Mouse (Mus musculus) testis, postnatal 14 days (tissue): ENCODE data around the gene Hnrnph1.
"Not testable (repeated sequence)": the region's sequence is repeated elsewhere in the genome, so short reads cannot be mapped to it uniquely, and the experiment has no call there.

ENCODE experiments used
- DNase-seq: peaks from one replicate; pipeline ENCODE4 v3.0.0; 2021; ENCODE audit warnings: low spot score

Gene Hnrnph1

DNA sequence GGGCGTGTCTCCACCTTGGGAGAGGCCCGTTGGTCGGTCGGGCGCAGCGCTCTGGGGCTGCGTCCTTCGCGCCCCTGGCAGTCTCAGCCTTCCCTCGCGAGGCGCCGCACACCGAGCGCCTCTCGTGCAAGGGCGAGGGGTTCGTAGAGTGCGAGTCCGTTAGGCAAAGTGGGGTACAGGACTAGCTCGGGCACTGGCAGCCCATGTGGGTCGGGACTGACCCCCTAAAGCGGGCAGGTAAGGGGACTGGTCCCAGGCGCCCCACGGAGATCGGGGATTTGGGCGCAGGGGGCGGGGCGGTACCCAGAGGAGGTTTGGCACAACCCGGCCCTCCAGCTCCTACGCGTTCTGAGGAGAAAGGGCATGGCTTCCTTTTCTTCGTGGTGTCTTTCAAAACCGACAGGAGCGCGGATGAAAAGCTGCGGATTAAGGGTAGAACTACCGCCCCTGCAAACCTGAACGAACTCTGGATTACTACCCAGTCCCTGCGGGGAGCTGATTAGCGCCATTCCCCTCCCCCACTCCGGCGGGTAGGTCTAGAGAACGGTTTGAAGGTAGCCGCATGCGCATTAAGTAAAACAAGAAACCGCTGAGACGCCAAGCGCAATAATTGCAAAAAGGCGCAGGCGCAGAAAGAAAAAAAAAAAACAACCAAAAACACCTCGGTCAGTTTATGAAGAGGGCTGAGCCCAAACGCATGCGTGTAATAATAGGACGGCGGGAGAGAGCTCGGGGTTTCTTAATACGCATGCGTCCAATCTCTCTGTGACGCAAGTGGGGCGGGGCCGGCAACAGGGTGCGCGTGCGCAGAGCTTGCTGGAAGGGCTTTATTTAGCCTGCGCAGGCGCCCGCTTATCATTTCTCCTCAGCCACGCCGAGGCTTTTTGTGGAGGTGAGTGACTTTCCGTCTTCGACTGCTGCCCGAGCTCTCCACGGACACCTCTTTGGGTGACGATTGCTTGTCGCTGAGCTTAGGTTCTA lies at the start of gene Hnrnph1:
Hnrnph1 (plus strand) TSS at position 80 of the 981 bp plus-strand sequence.
- DNase-seq, result peak; percentile 98

- DNase-seq, result no peak
Measured at GRCm38 (mm10) chr11:50328075-50328625, 48.6 kb upstream of the Hnrnph1 start.

DNA sequence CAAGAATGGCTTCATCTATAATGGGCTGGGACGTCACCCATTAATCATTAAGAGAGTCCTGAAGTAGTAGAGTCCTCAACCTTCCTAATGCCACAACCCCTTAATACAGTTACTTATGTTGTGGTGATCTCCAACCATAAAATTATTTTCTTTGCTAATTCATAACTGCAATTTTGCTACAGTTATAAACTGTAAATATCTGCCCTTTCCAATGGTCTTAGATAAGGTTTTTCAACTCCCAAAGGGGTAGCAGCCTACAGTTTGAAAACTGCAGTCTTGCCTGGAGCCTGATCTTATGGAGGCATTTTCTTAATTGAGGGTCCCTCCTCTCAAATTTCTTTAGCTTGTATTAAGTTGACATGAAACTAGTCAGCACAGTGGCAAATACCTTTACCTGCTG lies 47.4 kb upstream of the Hnrnph1 start:
- DNase-seq, result no peak

DNA sequence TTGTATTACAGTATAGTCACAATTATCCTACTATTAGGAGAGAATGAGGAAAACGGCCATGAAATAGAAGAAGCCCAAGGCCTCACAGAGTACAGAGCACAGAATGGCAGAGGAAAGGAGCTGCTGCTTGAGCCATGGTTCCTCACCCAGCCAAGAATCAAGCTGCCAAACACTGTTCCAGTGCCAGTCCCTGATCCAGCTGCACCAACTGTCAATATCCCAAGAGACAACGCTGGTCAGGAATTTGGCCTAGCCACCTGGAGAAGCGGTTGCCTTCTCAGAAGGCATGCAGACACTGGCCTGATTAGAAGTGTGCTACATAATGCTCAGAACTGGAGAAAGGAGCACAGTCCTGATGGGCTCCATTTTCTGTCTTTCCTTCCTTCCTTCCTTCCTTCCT lies 43.6 kb upstream of the Hnrnph1 start:
- no peak for DNase-seq

DNA sequence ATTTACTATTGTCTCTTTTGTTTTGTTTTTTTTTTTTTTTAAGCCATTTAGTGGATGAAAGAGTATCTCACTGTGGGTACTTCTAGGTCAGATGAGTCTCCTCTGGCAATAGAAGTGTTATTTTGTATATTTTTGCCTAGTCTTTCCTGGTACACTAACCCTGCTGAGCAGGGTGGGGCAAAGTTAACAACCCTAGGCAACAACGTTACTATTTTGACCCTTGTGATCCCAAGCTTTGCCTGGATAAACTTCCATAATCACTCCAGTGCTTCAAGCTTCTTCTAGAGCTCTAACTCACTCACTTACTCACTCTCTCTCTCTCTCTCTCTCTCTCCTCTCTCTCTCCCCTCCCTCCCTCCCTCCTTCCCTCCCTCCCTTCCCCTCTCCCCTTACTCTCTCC lies 40.7 kb upstream of the Hnrnph1 start:
- DNase-seq, result peak; percentile 39

- no peak for DNase-seq
Measured at GRCm38 (mm10) chr11:50336891-50337290, 39.9 kb upstream of the Hnrnph1 start.

GRCm38 (mm10) chr11:50345486-50345885 lies 31.3 kb upstream of the Hnrnph1 start:
- DNase-seq, result no peak

DNA sequence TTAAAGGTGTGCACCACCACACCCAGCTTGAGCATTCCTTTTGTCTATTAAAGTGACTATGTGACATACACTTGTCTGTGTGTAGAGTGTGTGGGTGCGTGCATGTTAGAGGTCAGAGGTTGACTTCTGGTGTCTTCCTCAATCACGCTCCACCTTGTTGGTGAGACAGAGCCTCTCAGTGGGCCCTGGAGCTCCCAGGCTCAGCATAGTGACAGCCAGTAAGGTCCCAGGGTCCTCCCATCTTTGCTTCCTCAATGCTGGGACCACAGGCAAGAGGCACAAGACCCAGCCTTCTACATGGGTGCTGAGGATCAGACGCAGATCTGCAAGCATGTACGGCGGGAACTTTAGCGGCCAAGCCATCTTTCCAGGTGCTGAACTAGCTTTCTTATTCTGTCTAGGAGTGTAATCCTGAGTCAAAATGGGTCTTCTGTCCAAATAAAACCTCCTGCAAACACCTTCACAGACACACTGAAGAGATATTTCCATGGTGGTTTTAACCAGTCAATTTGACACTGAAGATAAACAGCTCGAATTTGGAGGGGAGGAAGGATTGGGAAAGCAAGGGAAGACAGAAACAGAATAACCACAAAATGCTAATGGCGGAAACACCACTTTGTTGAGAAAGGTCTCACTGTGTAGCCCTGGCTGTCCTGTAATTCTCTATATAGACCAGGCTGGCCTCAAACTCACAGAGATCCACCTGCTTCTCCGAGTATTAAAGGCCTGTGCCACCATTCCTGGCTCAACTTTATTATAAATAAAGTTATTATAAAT lies 30.3 kb upstream of the Hnrnph1 start:
- no peak for DNase-seq

DNA sequence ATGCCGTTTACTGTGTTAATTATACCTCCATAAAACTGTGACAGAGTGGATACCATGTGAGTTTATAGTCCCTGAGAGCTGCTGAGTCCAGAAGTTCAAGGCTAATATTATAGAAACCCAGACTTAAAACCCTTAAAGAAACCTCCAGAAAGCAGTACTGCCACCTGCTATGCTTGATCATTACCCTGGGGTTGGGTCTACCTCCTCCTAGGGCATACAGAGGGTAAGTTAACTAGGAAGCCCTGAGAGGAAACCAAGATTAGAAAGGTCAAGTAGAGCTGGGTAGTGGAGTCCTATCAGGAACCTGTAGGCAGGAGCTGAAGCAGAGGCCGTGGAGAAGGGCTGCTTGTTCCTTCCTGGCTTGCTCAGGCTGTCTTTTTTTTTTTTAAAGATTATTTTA lies 24.6 kb upstream of the Hnrnph1 start:
- DNase-seq, result no peak

DNA sequence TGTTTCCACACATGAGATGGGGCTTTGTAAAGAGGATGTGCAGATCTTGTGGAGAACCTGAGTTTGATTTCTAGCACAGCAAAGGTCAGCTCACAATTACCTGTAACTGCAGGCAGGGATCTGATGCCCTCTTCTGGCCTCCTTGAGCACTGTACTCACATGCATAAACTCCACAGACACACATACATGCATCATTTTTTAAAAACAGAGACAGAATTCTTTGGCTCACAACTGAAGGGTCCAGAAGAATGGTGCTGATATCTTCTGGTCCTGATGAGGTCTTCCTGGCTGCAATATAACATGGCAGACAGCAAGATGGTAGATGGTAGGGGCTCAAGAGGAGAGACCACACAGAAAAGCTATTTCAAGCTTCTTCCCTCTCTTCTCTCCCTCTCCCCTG lies 22.6 kb upstream of the Hnrnph1 start, which contains the start of gene Cby3:
Cby3 (plus strand) TSS at position 301 of the 400 bp plus-strand sequence.
- DNase-seq, result no peak

- DNase-seq, result no peak
Measured at GRCm38 (mm10) chr11:50354851-50355250, 21.9 kb upstream of the Hnrnph1 start.

- no peak for DNase-seq
Measured at GRCm38 (mm10) chr11:50355395-50355794, 21.4 kb upstream of the Hnrnph1 start.

- peak; percentile 41 for DNase-seq
Measured at GRCm38 (mm10) chr11:50358950-50359861, 17.6 kb upstream of the Hnrnph1 start.

DNA sequence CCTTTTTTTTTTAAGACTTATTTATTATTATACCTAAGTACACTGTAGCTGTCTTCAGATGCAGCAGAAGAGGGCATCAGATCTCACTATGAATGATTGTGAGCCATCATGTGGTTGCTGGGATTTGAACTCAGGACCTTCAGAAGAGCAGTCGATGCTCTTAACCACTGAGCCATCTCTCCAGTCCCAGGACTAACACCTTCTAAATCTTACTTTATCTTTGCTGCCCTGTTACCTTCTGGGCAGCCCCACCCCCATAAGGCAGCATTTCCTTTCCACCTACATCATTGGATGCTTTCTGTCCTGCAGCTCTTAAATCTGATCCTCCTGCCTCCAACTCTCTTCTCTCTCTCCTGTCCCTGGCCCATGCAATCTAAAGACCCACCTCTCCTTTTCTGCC lies 15.5 kb upstream of the Hnrnph1 start:
- not testable (repeated sequence) for DNase-seq

GRCm38 (mm10) chr11:50364548-50364947 lies 12.2 kb upstream of the Hnrnph1 start:
- peak; percentile 66 for DNase-seq

DNA sequence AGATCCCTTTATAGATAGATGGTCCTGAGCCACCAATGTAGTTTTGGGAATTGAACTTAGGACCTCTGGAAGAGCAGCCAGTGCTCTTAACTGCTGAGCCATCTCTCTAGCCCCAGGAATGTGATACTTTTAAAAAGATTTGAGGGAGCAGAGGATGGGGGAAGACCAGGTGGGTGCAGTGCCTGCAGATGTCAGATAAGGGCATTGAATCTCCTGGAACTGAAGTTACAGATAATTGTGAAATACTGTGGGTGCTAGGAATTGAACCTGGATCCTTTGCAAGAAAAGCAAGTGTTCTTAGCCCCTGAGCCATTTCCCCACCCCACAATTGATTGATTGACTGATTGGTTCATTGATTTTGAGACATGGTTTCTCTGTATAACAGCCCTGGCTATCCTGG lies 11.5 kb upstream of the Hnrnph1 start:
- DNase-seq, result no peak

GRCm38 (mm10) chr11:50367531-50367930 lies 9.3 kb upstream of the Hnrnph1 start:
- DNase-seq, result no peak

DNA sequence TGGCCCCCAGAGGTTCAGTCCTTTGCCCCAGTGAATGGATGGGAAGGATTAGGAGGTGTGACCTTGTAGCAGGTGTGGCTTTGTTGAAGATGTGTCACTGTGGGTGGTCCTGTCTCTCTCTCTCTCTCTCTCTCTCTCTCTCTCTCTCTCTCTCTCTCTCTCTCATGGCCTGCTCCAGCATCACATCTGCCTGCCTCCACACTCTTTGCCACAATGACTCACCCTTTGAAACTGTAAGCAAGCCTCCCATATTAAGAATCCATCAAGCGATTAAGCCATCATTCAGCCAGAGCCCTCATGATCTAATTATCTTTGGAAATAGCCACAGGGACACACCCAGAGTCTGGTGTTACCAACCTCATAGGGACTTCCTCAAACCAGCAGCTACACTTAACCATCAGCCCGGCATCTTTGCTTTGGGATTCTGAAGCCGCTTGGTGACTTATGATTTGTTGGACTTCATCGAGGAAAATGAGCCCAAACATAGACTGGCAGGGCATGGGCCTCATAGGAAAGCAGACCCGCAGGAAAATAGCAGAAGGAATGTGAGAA lies 7.4 kb upstream of the Hnrnph1 start:
- DNase-seq, result no peak

GRCm38 (mm10) chr11:50370969-50371368 lies 5.8 kb upstream of the Hnrnph1 start:
- DNase-seq, result no peak

- DNase-seq, result peak; percentile 49
Measured at GRCm38 (mm10) chr11:50371399-50371841, 5.4 kb upstream of the Hnrnph1 start.

GRCm38 (mm10) chr11:50371911-50372310 lies 4.9 kb upstream of the Hnrnph1 start:
- DNase-seq, result no peak
